In genomic region chr6:115343096-115343495, GRCm38 (mm10) we compare ENCODE assay signal across 21 mouse cellular contexts. TPM values are rescaled to one million over a fixed set of nuclear protein-coding genes. Genes with fewer than 3 reads are reported as not detected.
DNase-seq lines count a peak whose midpoint lies in the region; ATAC-seq and TF ChIP-seq lines count a peak whose summit lies in the region.
"Had no signal": no experiment of that assay in that cellular context is flagged by ENCODE, and none has a peak within 500 bp of the region (broad histone marks: within the 10 kb centered on the region; RNA-seq: fewer than 3 reads in every experiment).

No protein-coding gene starts in this region.

- no peak for TF ChIP-seq CTCF in intestine, postnatal 0 days (IDR thresholded peaks at IDR 0.05; ENCODE audit: low read depth)
- TF ChIP-seq CTCF in stomach, postnatal 0 days (IDR thresholded peaks at IDR 0.05; ENCODE audit: low read depth) = no peak

- H3K27ac ChIP-seq in intestine, embryonic 15.5 days = no peak overlapping the region
- H3K27ac ChIP-seq in intestine, postnatal 0 days (ENCODE audit: low read depth, low read length) = no peak overlapping the region
- peak overlapping the region; percentile 75 for H3K27ac ChIP-seq in brown adipose tissue, adult 24 weeks (replicated peaks; ENCODE audit: low read depth, low read length)
- H3K27ac ChIP-seq in stomach, postnatal 0 days (replicated peaks) = no peak overlapping the region
- no peak overlapping the region for H3K27ac ChIP-seq in hindbrain, embryonic 13.5 days
- H3K27ac ChIP-seq in forebrain, embryonic 13.5 days = no peak overlapping the region
- H3K27ac ChIP-seq: embryonic facial prominence, embryonic 10.5 days; embryonic facial prominence, embryonic 12.5 days had no signal

- no peak overlapping the region for H3K4me2 ChIP-seq in intestine, embryonic 15.5 days (replicated peaks)
- H3K4me2 ChIP-seq in intestine, postnatal 0 days (replicated peaks; ENCODE audit: low read depth) = no peak overlapping the region
- no peak overlapping the region for H3K4me2 ChIP-seq in stomach, postnatal 0 days (replicated peaks; ENCODE audit: low read depth)
- no peak overlapping the region for H3K4me2 ChIP-seq in hindbrain, embryonic 13.5 days
- H3K4me2 ChIP-seq in forebrain, embryonic 13.5 days = no peak overlapping the region
- H3K4me2 ChIP-seq: embryonic facial prominence, embryonic 12.5 days had no signal

- 60% methylated on average over 4 of the region's 4 CpGs for WGBS in intestine, embryonic 15.5 days
- 53% methylated on average over 4 of the region's 4 CpGs for WGBS in intestine, postnatal 0 days
- 70% methylated on average over 4 of the region's 4 CpGs for WGBS in stomach, postnatal 0 days
- 75% methylated on average over 4 of the region's 4 CpGs for WGBS in hindbrain, embryonic 13.5 days
- 63% methylated on average over 4 of the region's 4 CpGs for WGBS in forebrain, embryonic 13.5 days

- peak; percentile 39 for DNase-seq in stomach, postnatal 0 days (ENCODE audit: low spot score)
- DNase-seq: adrenal gland, adult 8-10 months; adrenal gland, postnatal 14 days; adrenal gland, postnatal 36 days; cerebellum, adult 11-12 months; cerebellum, adult 2 months; cerebellum, adult 9-10 months; cerebellum, postnatal 10 days; cerebellum, postnatal 25 days had no signal

- TF ChIP-seq EP300 in stomach, postnatal 0 days (optimal IDR thresholded peaks at IDR 0.05) = no peak

- H3K27me3 ChIP-seq in intestine, embryonic 15.5 days (replicated peaks) = no peaks in the 10 kb centered on the region
- H3K27me3 ChIP-seq in intestine, postnatal 0 days (replicated peaks; ENCODE audit: control insufficient read depth, insufficient read depth, low read length) = no peaks in the 10 kb centered on the region
- H3K27me3 ChIP-seq in stomach, postnatal 0 days (ENCODE audit: control insufficient read depth, insufficient read depth, low read length) = no peaks in the 10 kb centered on the region
- no peaks in the 10 kb centered on the region for H3K27me3 ChIP-seq in hindbrain, embryonic 13.5 days
- no peaks in the 10 kb centered on the region for H3K27me3 ChIP-seq in forebrain, embryonic 13.5 days
- H3K27me3 ChIP-seq: embryonic facial prominence, embryonic 12.5 days had no signal

- H3K4me1 ChIP-seq in intestine, embryonic 15.5 days (replicated peaks) = peaks cover 10% of the 10 kb centered on the region; the same call in 1 of the 2 replicates
- H3K4me1 ChIP-seq in intestine, postnatal 0 days (replicated peaks; ENCODE audit: control insufficient read depth, insufficient read depth, low read length) = no peaks in the 10 kb centered on the region
- peaks cover 5% of the 10 kb centered on the region; the same call in 1 of the 2 replicates for H3K4me1 ChIP-seq in brown adipose tissue, adult 24 weeks (ENCODE audit: control insufficient read depth, insufficient read depth, insufficient read length, low read length)
- H3K4me1 ChIP-seq in stomach, postnatal 0 days (replicated peaks; ENCODE audit: control insufficient read depth, insufficient read depth) = no peaks in the 10 kb centered on the region
- no peaks in the 10 kb centered on the region for H3K4me1 ChIP-seq in hindbrain, embryonic 13.5 days (replicated peaks)
- H3K4me1 ChIP-seq in forebrain, embryonic 13.5 days = no peaks in the 10 kb centered on the region

- H3K4me3 ChIP-seq in intestine, embryonic 15.5 days (replicated peaks) = no peak overlapping the region
- no peak overlapping the region for H3K4me3 ChIP-seq in intestine, postnatal 0 days (ENCODE audit: low read depth, low read length)
- H3K4me3 ChIP-seq in brown adipose tissue, adult 24 weeks (ENCODE audit: insufficient read depth, low read depth, low read length) = no peak overlapping the region
- no peak overlapping the region for H3K4me3 ChIP-seq in stomach, postnatal 0 days (ENCODE audit: low read depth, low read length)
- no peak overlapping the region for H3K4me3 ChIP-seq in hindbrain, embryonic 13.5 days
- no peak overlapping the region for H3K4me3 ChIP-seq in forebrain, embryonic 13.5 days
- H3K4me3 ChIP-seq: embryonic facial prominence, embryonic 10.5 days; embryonic facial prominence, embryonic 12.5 days had no signal

- peak; percentile 23; the same call in 1 of the 2 replicates for ATAC-seq in intestine, embryonic 15.5 days
- no peak for ATAC-seq in intestine, postnatal 0 days
- ATAC-seq in monocyte, adult 5-6 weeks (replicated peaks; ENCODE audit: insufficient number of reproducible peaks, low FRiP score, low TSS enrichment, poor library complexity, severe bottlenecking) = peak; percentile 80
- peak; percentile 79 for ATAC-seq in stomach, postnatal 0 days (ENCODE audit: low FRiP score, low TSS enrichment)
- ATAC-seq in hindbrain, embryonic 13.5 days (ENCODE audit: low FRiP score) = no peak
- no peak for ATAC-seq in activated CD4-positive, CD25-positive, alpha-beta regulatory T cell, adult 4 months
- no peak for ATAC-seq in forebrain, embryonic 13.5 days
- ATAC-seq: forebrain, embryonic 14.5 days; forebrain, embryonic 16.5 days had no signal

- no peaks in the 10 kb centered on the region for H3K9me3 ChIP-seq in intestine, embryonic 15.5 days
- no peaks in the 10 kb centered on the region for H3K9me3 ChIP-seq in intestine, postnatal 0 days (ENCODE audit: control insufficient read depth)
- H3K9me3 ChIP-seq in stomach, postnatal 0 days (ENCODE audit: control insufficient read depth, low read length) = no peaks in the 10 kb centered on the region
- no peaks in the 10 kb centered on the region for H3K9me3 ChIP-seq in hindbrain, embryonic 13.5 days
- no peaks in the 10 kb centered on the region for H3K9me3 ChIP-seq in forebrain, embryonic 13.5 days (replicated peaks)
- H3K9me3 ChIP-seq: embryonic facial prominence, embryonic 10.5 days; embryonic facial prominence, embryonic 12.5 days had no signal

- H3K9ac ChIP-seq in intestine, embryonic 15.5 days = no peak overlapping the region
- no peak overlapping the region for H3K9ac ChIP-seq in intestine, postnatal 0 days (ENCODE audit: low read depth, low read length)
- H3K9ac ChIP-seq in stomach, postnatal 0 days (ENCODE audit: low read length) = no peak overlapping the region
- no peak overlapping the region for H3K9ac ChIP-seq in hindbrain, embryonic 13.5 days
- no peak overlapping the region for H3K9ac ChIP-seq in forebrain, embryonic 13.5 days
- H3K9ac ChIP-seq: embryonic facial prominence, embryonic 12.5 days had no signal

- H3K36me3 ChIP-seq in intestine, embryonic 15.5 days = no peaks in the 10 kb centered on the region
- no peaks in the 10 kb centered on the region for H3K36me3 ChIP-seq in intestine, postnatal 0 days (ENCODE audit: control insufficient read depth, insufficient read depth)
- no peaks in the 10 kb centered on the region for H3K36me3 ChIP-seq in stomach, postnatal 0 days (ENCODE audit: control insufficient read depth, insufficient read depth, low read length)
- no peaks in the 10 kb centered on the region for H3K36me3 ChIP-seq in hindbrain, embryonic 13.5 days
- no peaks in the 10 kb centered on the region for H3K36me3 ChIP-seq in forebrain, embryonic 13.5 days (ENCODE audit: poor library complexity, severe bottlenecking)
- H3K36me3 ChIP-seq: embryonic facial prominence, embryonic 10.5 days; embryonic facial prominence, embryonic 12.5 days had no signal

RNA-seq across cellular contexts. Expression of gene Pparg, which starts 17.7 kb away (rescaled TPM):
- 15.5 and 17.9 TPM in 2 replicates for polyA plus RNA-seq in intestine, embryonic 15.5 days (2015; fragmentation: Nextera tagmentation; extraction: Ambion mirVana)
- 17.8 and 20.5 TPM in 2 replicates for polyA plus RNA-seq in intestine, postnatal 0 days (2015; fragmentation: Nextera tagmentation; extraction: Ambion mirVana)
- polyA plus RNA-seq in brown adipose tissue, adult 24 weeks (2012; ENCODE audit: insufficient read depth, insufficient read length, missing spikeins) = 257 and 391 TPM in 2 replicates
- 61.9 to 76.0 TPM (median 69.3 TPM) in 3 replicates for total RNA-seq in monocyte, adult 5-6 weeks (2017)
- 44.4 and 47.8 TPM in 2 replicates for polyA plus RNA-seq in stomach, postnatal 0 days (2015; fragmentation: Nextera tagmentation; extraction: Ambion mirVana)
- polyA plus RNA-seq in hindbrain, embryonic 13.5 days (2015; fragmentation: Nextera tagmentation; extraction: Ambion mirVana) = 0.30 and 0.45 TPM in 2 replicates
- 1 to 10 TPM in 1 of 2 experiments, under 1 TPM in 1; 0.78 to 1.6 TPM for polyA plus RNA-seq in activated CD4-positive, CD25-positive, alpha-beta regulatory T cell, adult 4 months (2017; shearing (Covaris generic))
- polyA plus RNA-seq in forebrain, embryonic 13.5 days (2015; fragmentation: Nextera tagmentation; extraction: Ambion mirVana) = not detected in 2 replicates
- polyA plus RNA-seq: forebrain, embryonic 11.5 days; forebrain, embryonic 14.5 days had no signal

Comparison
In these comparisons a context has a peak if more than half of its experiments do, and no peak if none do; other contexts are left out.
1. ATAC-seq: peak in intestine, embryonic 15.5 days (single experiment), monocyte, adult 5-6 weeks (single experiment) and stomach, postnatal 0 days (single experiment); none in intestine, postnatal 0 days (single experiment), hindbrain, embryonic 13.5 days (single experiment), activated CD4-positive, CD25-positive, alpha-beta regulatory T cell, adult 4 months (single experiment) and forebrain, embryonic 13.5 days (single experiment).